Mouse (Mus musculus) adrenal gland, adult 18-20 months (tissue): ENCODE measurements around the gene BC004004. TPM values are rescaled to one million over a fixed set of nuclear protein-coding genes. Genes with fewer than 3 reads are reported as not detected.
"Not testable (repeated sequence)": the region's sequence is repeated elsewhere in the genome, so short reads cannot be mapped to it uniquely, and the experiment has no call there.

Source experiments
- DNase-seq, 2 experiments: peaks; one replicate each; pipeline ENCODE4 v3.0.0; 2021 to 2022; ENCODE audit warnings: low spot score in 2 of 2
- total RNA-seq, 2 experiments: library from RNA; stranded (reverse); gene quantifications; 1 replicate in 1 of 2; 2 replicates in 1 of 2; pipeline ENCODE4 v1.2.3; 2021

The BC004004 gene
- total RNA-seq, 2 experiments from 2014 or later, result 111 to 147 TPM

DNA sequence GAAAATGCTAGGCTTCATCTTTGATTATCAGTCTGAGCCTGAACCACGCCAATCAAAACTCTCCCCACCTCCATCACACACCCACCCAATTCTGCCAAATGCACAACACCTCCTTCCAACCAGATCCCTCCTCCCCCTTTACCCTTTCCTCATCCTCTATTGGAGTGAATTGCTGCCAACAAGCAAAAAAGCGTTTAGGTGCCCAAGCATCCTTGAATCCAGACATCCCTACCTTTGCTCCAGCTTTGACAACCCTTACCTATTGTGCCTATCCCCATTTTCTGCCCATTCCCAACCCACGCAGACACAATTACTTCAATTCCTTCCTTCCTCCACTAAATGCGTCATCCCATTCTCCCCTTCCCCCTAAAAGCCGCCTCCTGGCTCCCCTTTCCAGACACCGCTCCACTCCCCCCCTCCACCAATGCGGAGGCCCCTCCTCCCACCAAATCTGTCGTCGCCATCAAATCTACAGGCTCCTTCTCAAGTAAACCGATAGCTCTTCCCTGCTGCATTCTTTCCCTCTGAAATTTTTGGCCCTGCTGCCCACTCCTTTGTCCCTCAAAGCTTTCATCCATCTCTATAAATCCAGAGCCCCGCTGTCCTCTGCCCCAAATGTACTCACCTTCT lies 78.0 kb downstream of the BC004004 start:
- DNase-seq, result peak in 1 of 2 experiments; percentile 36

DNA sequence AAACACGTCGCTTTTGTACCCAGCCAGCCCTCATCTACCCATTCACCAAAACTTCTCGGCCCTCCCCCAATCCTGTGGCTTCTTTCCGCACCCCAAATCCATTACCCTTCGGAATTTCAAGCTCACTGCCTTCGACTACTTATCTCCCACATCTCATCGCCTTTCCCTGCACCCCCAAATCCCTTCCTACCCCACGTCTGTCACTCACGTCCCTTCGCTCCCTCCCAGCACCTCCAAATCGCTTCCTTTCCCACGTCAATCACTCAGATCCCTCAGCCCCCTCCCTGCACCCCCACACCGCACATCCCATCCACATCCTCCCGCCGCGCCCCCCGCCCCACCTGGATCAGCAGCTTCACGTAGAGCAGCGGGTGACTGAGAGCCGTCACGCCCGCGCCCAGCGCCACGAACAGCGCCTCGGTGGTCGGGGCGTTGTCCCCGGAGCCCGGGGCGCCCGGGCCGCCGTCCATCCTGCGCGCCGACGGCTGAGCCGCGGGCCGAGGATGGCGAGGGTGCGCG lies 78.6 kb downstream of the BC004004 start:
- peak in 1 of 2 experiments; percentile 41 for DNase-seq

DNA sequence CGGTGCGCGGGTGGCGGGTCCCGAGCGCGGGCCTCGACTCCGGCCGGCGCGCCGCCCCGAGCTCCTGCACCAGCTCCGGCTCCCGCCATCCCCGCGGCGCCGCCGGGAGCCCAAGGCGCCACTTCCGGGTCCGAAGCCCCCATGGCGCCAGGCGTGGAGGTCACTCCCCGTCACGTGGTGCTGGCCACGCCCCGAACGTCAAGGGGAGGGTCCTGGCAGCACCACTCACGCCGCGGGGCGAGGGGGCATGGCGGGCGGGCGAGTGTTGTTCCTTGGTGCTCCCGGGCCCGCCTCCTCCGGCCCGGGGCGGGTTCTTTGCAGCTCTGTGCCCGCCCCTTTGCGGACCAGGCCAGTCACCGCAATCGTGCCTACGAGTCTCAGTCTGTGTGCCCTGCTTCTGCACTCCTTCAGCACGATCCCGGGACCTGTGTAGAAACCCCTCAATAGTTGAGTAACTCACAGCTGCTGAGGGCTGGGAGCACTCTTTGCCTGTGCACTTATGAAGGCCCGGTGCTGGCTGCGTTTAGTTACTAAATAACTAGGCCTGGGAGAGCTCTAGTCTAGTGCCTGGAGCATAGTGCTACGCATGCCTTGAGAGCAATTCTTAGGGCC lies 79.2 kb downstream of the BC004004 start, which contains the start of gene Mtch1:
Mtch1 (minus strand) TSS at position 290 of the 612 bp plus-strand sequence.
- peak; percentile 100 for DNase-seq

DNA sequence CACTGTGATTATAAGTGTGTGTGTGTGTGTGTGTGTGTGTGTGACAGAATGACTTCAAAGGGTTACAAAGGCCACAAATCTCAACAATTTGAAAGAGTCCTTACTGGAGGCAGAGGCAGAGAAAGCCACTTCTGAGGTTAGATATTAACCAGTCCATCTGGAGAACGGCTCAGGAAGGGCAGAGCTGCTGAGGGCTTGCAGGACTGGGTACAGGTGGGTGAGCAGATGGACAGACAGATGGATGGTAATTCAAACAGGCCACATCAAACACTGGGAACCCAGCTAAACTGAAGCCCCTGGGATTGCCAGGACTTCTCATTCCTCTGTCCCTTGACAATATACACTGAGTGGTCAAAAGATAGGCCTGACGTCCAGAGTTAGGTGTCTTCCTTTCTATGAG lies 80.4 kb downstream of the BC004004 start:
- DNase-seq, result no peak

DNA sequence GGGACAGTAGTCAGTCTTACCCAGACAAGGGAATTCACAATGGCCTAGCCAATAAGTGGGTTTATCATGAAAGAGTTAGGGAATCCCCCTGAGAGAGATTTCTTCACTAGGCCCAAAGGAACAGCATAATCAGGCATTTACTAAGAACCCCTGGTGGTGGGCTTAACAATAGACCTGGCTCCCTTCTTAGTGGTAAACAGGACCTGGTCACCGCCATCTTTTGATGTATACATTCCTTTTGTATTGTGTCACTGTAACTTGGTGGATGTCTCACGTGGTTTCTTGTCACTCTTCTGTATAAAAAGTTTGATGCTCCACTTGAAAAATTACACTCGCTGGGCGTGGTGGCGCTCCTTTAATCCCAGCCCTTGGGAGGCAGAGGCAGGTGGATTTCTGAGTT lies 82.5 kb downstream of the BC004004 start:
- DNase-seq, result not testable (repeated sequence)

DNA sequence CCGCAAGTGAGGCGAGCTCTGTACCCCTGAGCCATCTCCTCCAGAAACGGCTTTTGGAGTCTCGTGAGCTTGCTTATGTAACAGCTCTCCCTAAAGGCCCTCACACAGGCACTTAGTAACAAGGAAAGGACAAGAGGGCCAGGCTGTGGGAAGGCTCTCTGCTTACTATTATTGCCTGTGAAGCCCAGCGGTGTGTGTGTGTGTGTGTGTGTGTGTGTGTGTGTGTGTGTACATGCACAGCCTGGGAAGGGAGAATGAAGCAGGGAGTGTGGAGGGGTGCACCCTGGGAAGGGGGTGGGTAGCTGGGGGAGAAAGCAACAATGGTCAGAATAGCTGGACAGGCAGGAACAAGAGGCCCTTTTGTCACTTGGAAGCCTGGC lies 86.9 kb downstream of the BC004004 start:
- DNase-seq, result no peak

DNA sequence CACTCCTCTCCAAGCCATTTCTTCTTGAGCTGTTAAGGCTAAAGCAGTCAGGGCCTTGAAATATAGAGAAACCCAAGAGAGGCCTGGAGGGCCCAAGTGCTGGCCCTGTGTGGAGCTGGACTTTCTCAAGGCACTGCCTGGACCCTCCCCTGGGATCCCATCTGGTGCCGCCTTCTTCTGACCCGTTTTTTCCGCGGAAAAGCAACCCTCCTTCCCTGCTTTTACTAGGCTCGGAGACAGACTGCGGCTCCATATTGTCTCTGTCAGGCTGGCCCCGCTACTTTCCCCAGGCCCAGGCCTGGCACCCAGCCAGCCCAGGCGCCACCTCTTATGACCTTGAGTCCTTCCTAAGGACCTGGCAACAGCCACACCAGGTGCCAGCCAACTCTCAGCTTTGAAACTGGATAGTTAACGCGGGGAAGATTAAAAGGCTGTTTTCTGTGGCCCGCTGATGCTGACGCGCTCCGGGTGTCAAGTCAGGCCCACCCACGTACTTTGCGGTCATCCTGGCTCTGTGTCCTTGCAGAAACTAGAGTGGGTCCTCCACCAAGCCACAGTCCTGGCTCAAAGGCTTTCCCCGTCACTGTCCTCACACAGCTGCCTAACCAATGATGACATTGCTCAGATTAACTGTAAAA lies 87.4 kb downstream of the BC004004 start:
- DNase-seq, result peak; percentile 55 to 68

DNA sequence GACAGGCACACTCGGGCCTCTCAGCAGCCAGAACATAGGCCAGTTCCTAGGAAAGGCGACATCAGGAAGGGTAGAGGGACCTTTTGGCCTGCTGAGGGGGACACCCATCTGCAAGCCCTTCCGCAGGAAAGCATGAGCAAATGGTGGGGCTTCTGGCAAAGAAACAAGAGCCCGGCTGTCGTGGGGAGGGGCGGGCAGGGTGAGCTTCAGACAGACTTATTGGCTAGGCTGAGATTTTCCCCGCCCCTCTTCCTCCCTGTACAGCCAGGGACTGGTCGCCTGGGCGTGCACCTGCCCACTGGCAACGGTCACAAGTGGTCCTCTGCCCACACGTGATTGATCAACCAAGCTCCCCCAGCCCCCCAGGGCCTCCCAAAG lies 87.9 kb downstream of the BC004004 start:
- DNase-seq, result peak in 1 of 2 experiments; percentile 53

DNA sequence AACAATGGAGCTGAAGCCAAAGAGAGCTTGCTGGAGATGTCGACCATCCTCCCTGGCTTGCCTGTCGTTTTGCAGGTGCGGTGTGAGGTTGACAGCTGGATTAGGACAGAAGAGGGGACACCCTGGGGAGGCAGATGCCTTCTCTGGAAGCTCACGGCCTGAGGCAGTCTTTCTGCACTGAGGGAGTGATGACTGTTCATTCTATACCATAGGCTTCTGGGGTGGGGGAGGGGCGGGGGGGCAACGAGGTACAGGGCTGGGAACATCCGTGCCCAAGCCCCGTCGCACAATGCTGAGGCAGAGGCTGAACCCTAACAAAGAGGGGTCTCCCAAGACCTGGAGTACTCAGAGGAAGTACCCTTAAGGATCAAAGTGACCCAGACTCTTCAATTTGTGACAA lies 88.3 kb downstream of the BC004004 start:
- DNase-seq, result no peak

DNA sequence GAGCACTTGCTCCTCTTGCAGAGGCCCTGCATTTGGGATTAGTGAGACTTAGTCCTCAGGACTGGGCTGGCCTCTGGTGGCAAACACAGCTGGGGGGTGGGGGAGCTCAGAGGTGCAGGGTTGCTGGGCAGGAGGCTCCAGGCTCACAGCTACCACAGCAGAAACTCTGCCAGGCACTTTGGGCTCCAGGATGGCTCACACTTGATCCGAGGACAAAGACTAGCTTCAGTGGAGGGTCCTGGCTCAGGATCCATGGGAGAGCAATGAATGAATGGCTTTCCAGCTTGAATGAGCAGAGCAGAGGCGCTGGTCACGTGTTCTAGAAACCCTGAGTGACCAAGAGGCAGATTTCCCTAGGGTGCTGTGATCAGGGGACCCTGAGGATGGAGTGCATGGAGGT lies 90.3 kb downstream of the BC004004 start:
- DNase-seq, result no peak

DNA sequence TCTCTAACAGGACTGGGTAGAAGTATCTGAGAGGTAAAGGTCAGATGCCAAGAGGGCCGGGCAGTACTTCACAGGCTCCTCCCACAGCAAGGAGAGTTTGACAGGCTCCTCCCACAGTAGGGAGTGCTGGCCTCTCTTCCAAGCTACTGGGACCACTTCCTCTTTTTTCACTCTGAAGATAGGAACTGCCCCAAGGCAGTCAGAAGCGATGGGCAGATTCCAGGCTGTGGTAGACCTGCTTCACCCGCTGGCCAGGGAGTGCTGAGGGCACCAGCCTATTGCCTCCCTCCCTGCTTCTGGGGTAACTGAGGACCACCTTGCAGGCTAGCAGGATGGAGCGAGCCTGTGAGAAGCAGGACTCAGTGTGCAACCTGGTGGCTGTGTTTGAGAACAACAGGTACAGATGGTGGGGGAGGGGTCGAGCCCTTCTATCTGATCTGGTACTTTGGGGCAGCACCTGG lies 92.2 kb downstream of the BC004004 start, which contains the start of gene Fgd2:
Fgd2 (plus strand) TSS at position 154 of the 461 bp plus-strand sequence.
- DNase-seq, result no peak

DNA sequence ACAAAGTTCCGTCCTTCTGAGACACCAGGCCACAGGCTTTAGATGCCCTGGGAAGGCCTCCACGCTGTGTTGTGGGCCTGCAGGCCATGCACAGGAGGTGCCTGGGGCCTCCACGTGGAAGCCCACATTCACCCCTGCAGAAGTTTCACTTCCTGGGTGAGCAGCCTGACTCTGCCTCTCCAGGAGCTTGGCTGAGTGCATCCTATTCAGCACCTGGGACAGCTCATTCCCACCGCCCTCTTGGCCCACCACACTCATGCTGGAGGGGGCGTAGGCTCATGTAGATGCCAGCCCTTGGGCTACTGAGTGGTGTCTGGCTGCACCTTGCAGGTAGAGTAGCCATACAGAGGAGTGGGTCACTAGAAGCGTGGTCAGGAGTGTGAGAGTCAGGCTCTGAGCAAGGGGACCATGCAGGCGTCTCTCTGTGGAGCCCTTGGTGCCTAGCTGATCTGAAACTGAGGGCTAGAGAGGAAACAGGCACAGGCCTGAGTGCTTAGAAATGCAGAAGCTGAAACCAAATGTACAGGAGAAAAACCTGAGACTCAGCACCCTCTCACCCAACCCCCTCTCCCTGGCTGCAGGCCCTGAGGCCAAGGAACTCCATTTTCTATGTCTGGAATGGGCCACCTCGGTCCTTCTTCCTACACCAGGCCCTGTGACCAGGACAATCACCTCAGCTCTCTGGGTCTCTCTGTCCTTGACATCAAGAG lies 93.5 kb downstream of the BC004004 start:
- no peak for DNase-seq

DNA sequence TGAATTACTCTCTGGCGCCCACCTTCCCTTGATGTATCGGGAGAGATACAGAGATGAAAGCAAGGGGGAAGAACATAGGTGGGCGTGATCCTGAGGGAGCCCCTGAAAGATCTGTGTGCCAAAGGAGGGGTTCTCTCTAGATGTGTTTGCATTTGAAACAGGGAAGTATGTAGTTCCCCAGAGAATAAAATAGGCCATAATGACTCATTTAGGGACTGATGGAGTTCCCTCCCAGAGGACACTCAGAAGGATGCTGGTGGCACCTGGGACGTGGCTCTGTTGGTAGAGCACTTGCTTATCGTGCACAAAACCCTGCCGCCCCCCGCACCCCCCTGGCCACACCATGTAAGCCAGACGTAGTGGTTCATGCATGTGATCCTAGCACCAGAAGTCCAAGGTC lies 94.5 kb downstream of the BC004004 start:
- no peak for DNase-seq

Other genes with a start within 250 kb of the BC004004 start
- gene Srsf3, start 236.2 kb upstream of the BC004004 start, total RNA-seq, result 100 to 1,000 TPM; 113 to 119 TPM
- 100 to 1,000 TPM; 100 to 128 TPM for gene Cdkn1a, start 177.8 kb upstream of the BC004004 start, total RNA-seq
- gene Rab44, start 154.6 kb upstream of the BC004004 start, total RNA-seq, result under 1 TPM; 0.20 to 0.54 TPM
- gene Cpne5, start 30.6 kb upstream of the BC004004 start, total RNA-seq, result under 1 TPM; 0.33 to 0.35 TPM
- 10 to 100 TPM; 21.3 to 22.4 TPM for gene Ppil1, start 4.6 kb upstream of the BC004004 start, total RNA-seq
- gene Pi16, start 48.9 kb downstream of the BC004004 start, total RNA-seq, result 10 to 100 TPM; 16.8 to 52.3 TPM
- 100 to 1,000 TPM; 252 to 293 TPM for gene Mtch1, start 79.1 kb downstream of the BC004004 start, total RNA-seq
- 1 to 10 TPM; 3.7 to 9.5 TPM for gene Fgd2, start 92.1 kb downstream of the BC004004 start, total RNA-seq
- 100 to 1,000 TPM; 132 to 171 TPM for gene Pim1, start 222.0 kb downstream of the BC004004 start, total RNA-seq